Mouse (Mus musculus): Measurements from ENCODE around the gene Nucb1.

- no peak for TF ChIP-seq CTCF (IDR thresholded peaks at IDR 0.05; ENCODE audit: extremely low read depth, insufficient read depth, low read length)
- TF ChIP-seq POLR2A (IDR thresholded peaks at IDR 0.05; ENCODE audit: extremely low read depth, insufficient read depth, low read length), result no peak
These were observed 27.4 kb upstream of the Nucb1 start for GRCm38 (mm10) chr7:45537602-45538001.

All from cortical plate, adult 2 months (tissue).